Mouse (Mus musculus) kidney, postnatal 36 days (tissue): ENCODE results near the gene Nap1l4.
"Not testable (repeated sequence)": the region's sequence is repeated elsewhere in the genome, so short reads cannot be mapped to it uniquely, and the experiment has no call there.

Experiments used
- DNase-seq, 2 experiments: peaks; one replicate each; pipeline ENCODE4 v3.0.0; 2021 to 2022; ENCODE audit warnings: mixed read lengths in 2 of 2

Nap1l4 gene

DNA sequence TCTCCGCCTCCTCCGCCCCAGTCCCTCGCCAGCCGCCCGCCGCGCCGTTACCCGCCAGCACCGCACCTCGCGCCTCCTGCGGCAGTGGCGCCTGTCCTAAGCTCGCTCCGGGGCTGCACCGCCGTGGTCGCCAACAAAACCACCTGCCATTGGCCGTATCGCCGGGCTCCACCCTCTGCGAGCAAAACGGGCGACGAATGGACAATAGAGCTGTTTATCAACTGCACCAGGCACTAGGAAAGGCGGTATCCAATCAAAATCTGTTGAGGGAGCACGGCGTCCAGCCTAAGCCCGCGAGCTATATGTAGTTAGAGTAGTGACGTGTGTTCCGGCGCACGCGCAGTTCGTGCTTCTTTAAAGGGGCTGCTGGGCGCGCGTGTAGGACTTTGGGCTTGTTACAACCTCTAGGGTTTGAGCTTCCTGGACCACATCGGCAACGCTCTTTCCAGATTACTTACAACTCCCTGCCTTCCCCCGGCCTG, at the start of gene Nap1l4:
Nap1l4 (minus strand) TSS at position 131 of the 482 bp plus-strand sequence.
- DNase-seq: peak; percentile 95 to 99

DNA sequence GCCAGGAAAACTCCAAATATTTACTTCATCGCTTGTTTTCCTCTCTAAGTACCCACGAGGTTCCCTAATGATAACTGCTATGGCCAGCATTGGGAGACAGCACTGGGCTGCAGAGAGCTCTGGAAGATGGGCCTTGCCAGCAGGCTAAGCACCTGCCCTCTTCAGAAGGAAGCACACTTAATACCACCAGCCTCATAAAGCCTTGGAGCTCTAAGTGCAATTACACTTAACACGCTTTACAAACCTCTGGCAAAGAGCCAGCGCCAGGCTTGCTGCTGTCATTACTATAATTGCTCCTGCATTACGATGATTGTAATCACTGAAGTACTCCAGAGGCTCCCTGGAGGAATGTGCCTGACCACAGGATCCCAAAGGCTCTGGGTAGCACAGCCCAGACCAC, 46.0 kb upstream of the Nap1l4 start:
- DNase-seq: peak; percentile 15 to 48

DNA sequence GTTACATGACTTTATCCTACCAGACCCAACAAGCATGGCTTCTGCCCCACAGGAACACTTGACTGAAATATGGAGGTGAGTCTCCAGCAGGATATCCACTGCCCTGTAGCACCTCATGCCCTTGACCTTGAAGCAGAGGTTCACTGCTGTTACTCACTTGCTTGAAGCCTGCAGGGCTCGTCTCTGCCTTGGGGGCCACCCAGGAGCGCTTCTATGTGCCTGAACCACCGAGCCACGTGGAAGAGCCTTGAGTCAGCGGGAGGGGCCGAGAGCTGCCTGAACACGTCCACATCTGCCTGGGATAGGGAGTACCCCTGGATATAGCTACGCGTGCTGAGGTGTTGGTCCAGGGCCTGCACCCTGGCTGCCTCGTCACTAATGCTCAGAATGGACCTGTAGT, 43.3 kb upstream of the Nap1l4 start:
- DNase-seq: no peak

- DNase-seq: no peak
Observed at GRCm38 (mm10) chr7:143588006-143588405, 39.1 kb upstream of the Nap1l4 start.

GRCm38 (mm10) chr7:143587586-143587985, 38.7 kb upstream of the Nap1l4 start:
- no peak for DNase-seq

DNA sequence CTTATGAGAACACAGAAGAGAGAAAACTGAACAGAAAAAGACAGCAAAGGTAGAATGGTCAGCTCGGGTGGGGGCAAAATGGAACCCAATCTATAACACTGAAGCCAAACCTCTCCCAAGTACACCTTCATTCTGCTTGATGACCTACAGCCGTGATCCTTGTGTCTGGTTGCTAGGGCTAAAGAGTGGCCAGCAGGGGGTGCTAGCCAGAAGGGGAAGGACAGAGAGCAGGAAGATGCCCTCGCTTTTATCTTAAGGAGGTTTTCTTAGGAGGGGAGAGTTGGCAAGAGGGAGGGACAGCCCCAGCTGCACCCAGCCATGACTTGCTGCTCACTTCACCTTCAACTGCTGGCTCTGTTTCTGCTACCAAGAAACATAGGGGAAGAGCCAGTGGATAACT, 35.0 kb upstream of the Nap1l4 start:
- peak; percentile 56 to 90 for DNase-seq

- DNase-seq: no peak
Observed at GRCm38 (mm10) chr7:143583025-143583424, 34.1 kb upstream of the Nap1l4 start.

- DNase-seq: peak; percentile 6 to 16
Observed at GRCm38 (mm10) chr7:143575751-143576150, 26.8 kb upstream of the Nap1l4 start.

GRCm38 (mm10) chr7:143565648-143566039, 16.7 kb upstream of the Nap1l4 start:
- no peak for DNase-seq

DNA sequence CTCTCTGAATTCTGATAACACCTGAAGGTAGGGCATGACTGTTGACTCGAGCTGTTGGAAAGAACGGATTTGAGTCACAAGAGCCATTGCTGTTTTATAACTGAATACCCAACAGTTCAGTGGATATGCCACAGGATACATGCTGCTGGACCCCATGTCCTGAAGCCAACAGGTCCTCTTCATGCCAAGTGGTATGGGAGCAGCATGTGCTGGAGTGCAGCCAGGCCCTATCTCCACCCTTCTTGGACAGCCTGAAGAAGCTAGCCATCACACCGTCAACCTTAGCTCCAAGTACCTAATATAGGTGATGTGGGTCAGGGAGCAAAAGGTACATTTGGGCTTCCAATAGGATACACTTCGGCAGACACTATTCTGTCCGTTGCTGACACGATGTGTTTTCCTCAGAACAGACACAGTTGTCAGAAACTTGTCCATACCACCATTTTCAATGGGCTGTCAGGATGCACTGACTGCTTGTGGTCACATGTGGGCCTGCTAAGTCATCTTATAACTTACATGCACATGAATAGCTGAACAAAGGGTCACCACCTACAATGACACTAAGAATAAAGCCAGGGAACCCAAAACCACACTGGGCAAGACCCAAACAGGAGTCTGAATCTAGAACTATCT, 16.2 kb upstream of the Nap1l4 start:
- DNase-seq: no peak

DNA sequence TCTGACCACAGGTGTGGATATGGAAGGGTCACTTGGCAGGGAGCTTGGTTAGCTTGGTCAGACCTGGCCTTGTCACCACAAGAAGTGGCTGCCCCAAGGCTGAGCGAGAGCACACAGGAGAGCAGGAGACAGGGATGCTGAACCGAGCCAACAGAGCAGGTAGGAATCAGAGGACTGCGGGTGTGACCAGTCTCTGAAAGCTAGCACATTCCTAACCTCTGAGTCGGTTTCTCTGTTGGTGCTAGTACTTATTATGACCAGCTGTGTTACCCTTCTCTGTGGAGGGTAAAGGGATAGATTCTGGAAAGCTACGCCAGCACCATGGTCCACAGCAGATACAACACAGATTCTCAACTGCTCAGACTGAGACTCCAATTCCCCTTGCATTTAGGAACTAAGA, 14.9 kb upstream of the Nap1l4 start:
- no peak for DNase-seq

DNA sequence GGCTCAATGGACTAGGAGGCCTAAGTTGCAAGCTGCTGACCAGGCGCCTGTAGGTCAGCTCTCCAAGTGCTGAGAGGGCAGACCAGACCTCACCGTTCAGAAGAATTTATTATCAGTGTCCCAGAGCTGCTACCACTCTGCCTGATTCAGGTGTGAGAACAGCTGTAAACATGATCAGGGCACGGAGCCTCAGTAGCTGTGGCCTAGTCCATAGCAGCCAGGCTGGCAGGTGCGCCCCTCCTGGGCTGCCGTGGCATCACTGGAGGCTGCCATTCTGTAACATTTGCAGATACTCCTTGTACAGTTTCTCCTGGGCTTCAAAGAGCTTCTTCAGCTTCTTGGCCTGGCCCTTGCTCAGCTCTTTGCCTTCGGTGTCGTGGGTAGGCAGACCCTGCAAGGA, 8.7 kb upstream of the Nap1l4 start:
- DNase-seq: no peak

- DNase-seq: peak; percentile 70 to 72
Observed at GRCm38 (mm10) chr7:143556964-143557610, 8.2 kb upstream of the Nap1l4 start.

DNA sequence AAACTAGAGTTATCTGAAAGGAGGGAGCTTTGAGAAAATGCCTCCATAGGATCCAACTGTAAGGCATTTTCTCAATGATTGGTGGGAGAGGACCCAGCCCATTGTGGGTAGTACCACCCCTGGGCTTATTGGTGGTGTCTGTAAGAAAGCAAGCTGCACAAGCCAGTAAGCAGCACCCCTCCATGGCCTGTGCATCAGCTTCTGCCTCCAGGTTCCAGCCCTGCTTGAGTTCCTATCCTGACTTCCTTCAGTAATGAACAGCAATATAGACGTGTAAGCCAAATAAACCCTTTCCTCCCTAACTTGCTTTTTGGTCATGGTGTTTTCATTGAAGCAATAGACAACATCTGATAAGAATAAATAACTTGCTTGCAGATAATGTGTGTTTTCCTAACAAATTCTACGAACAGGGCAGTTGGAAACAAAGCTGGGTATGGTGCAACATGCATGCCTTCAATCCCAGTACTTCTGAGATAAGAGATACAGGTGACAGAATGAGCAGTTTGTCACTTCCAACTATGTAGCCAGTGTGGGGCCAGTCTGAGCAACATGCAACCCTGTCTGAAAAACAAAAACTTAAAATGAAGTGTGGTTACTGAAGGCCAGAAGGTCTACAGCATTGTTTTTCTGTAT, 798 bp upstream of the Nap1l4 start:
- no peak for DNase-seq

GRCm38 (mm10) chr7:143548231-143548961, 510 bp downstream of the Nap1l4 start:
- DNase-seq: peak; percentile 85 to 93

GRCm38 (mm10) chr7:143546554-143546953, 2.4 kb downstream of the Nap1l4 start:
- no peak for DNase-seq

DNA sequence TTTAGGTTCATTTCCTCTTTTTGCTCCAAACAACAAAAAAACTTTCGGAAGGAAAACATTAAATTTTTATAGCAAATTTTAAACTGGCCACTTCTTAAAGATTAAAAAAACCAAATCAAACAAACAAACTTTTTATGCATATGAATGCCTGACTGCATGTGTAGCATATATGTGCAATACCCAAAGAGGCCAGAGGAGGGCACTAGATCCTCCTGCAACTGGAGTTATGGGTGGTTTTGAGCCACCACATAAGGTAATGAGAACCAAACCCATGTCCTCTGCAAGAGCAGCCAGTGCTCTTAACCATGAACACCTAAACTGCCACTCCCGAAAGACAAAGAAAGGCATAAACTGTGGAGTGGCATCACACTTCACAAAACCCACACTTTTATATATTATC, 4.5 kb downstream of the Nap1l4 start:
- DNase-seq: peak; percentile 18 to 58

DNA sequence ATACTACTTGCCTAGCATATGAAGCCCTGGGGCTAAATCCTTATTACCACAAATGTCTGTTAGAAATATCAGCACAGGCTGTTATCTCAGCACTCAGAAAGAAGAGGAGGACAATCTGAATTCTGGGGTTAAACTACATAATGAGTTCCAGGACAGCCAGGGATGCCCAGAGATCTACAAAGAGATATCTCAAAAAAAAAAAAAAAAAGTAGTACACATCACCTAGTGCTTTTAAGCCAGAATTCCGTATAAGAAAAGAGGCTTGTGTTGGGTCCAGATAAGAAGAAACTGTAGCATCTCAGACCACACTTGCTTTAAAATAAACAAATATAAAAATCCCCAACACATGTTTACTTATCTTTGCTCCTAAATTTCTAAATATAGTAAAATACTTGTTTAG, 10.2 kb downstream of the Nap1l4 start:
- no peak for DNase-seq

- DNase-seq: not testable (repeated sequence)
Observed at GRCm38 (mm10) chr7:143538229-143538628, 10.7 kb downstream of the Nap1l4 start.

GRCm38 (mm10) chr7:143536251-143536650, 12.7 kb downstream of the Nap1l4 start:
- no peak for DNase-seq

DNA sequence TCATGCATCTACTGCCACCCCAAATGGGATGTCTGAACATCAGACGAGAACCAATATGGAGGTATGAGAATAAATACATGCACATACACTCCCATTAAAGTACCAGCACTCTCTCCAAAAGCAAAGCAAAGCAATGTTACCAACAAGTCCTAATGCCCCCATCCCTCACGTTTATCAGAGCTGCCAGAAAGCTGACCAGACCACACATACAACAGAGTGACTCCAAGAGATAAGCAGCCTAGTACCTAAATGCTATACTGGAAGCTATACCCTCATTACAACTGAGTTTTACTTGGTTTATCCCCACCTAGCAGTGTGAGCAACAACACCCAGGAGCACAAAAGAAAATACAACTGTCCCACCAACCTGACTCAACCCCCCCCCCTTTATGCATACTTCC, 15.6 kb downstream of the Nap1l4 start:
- no peak for DNase-seq

- DNase-seq: no peak
Observed at GRCm38 (mm10) chr7:143532410-143532809, 16.5 kb downstream of the Nap1l4 start.

- DNase-seq: peak in 1 of 2 experiments; percentile 13
Observed at GRCm38 (mm10) chr7:143519333-143519732, 29.6 kb downstream of the Nap1l4 start.
